Mouse (Mus musculus): ENCODE measurements around the gene Taar9.

DNA sequence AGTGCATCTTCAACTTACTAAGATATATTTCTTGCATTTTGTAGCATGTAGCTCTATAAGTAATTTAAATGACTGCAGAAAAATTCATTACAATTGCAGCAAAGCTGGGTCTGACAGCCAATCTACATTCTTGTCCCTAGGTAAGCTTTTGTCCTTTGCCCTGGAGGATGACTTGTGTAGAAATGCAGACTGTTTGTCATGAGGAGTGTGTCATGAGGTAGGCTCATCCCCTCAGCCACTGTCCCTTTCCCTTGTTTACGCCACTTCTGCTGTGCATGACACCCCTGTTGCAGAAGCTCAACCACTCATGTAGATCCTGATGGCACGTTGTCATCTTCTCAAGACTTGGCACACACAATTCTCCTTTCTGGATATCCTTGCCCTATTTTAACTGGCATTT is 22.2 kb downstream of the Taar9 start:
- no peak for TF ChIP-seq CTCF (conservative IDR thresholded peaks at IDR 0.05; ENCODE audit: low read length)
- TF ChIP-seq NANOG (IDR thresholded peaks at IDR 0.05; ENCODE audit: borderline replicate concordance, low read length): no peak
- no peak for TF ChIP-seq POU5F1 (IDR thresholded peaks at IDR 0.05; ENCODE audit: borderline replicate concordance, low read length)

Data from E14TG2a.4 (cell line).